ENCODE assay signal across 8 mouse cellular contexts in genomic region chr5:52783251-52783620, GRCm38 (mm10). TPM values are rescaled to one million over a fixed set of nuclear protein-coding genes. Genes with fewer than 3 reads are reported as not detected.
DNase-seq lines count a peak whose midpoint lies in the region; ATAC-seq and TF ChIP-seq lines count a peak whose summit lies in the region.

No protein-coding gene starts in this region.

- intact Hi-C loops in gastrocnemius, postnatal 36 days (cut with DNase I) = no loop called here
- intact Hi-C loops in left cerebral cortex, postnatal 4 days (cut with DNase I) = no loop called here

- H3K36me3 ChIP-seq in embryonic facial prominence, embryonic 12.5 days = 0 out of 2 replicates have a peak, but pooled peaks cover 5% of the 10 kb centered on the region
- H3K36me3 ChIP-seq in intestine, embryonic 16.5 days (ENCODE audit: control insufficient read depth, insufficient read depth, low read length) = no peaks in the 10 kb centered on the region
- H3K36me3 ChIP-seq in neural tube, embryonic 13.5 days = peaks cover 17% of the 10 kb centered on the region; the same call in 1 of the 2 replicates

- TF ChIP-seq POLR2A in lung, adult 2 months (IDR thresholded peaks at IDR 0.05; ENCODE audit: borderline replicate concordance, extremely low read depth, low read depth, low read length) = no peak

- H3K4me2 ChIP-seq in embryonic facial prominence, embryonic 12.5 days (replicated peaks) = peak overlapping the region; percentile 44
- peak overlapping the region; percentile 61 for H3K4me2 ChIP-seq in intestine, embryonic 16.5 days (ENCODE audit: low read depth, low read length)
- peak overlapping the region; percentile 69 for H3K4me2 ChIP-seq in neural tube, embryonic 13.5 days

- DNase-seq in lung, adult 2 months = no peak
- DNase-seq in lung, postnatal 36 days = no peak
- no peak for DNase-seq in gastrocnemius, postnatal 36 days
- no peak for DNase-seq in thymus, postnatal 10 days (ENCODE audit: low spot score in 2 of 2)
- no peak for DNase-seq in left cerebral cortex, postnatal 4 days

- no peaks in the 10 kb centered on the region for H3K27me3 ChIP-seq in embryonic facial prominence, embryonic 12.5 days
- no peaks in the 10 kb centered on the region for H3K27me3 ChIP-seq in intestine, embryonic 16.5 days (replicated peaks; ENCODE audit: control insufficient read depth, insufficient read depth, low read length)
- H3K27me3 ChIP-seq in neural tube, embryonic 13.5 days = no peaks in the 10 kb centered on the region

- no peaks in the 10 kb centered on the region for H3K9me3 ChIP-seq in embryonic facial prominence, embryonic 12.5 days
- no peaks in the 10 kb centered on the region for H3K9me3 ChIP-seq in intestine, embryonic 16.5 days (ENCODE audit: control insufficient read depth, low read length)
- H3K9me3 ChIP-seq in neural tube, embryonic 13.5 days = no peaks in the 10 kb centered on the region

- under 1% methylated on average over 9 of the region's 9 CpGs for WGBS in lung, adult 2 months
- whole genome bisulfite sequencing in embryonic facial prominence, embryonic 12.5 days = 0% methylated on average over 9 of the region's 9 CpGs
- 0% methylated on average over 9 of the region's 9 CpGs for WGBS in intestine, embryonic 16.5 days
- under 1% methylated on average over 9 of the region's 9 CpGs for WGBS in neural tube, embryonic 13.5 days

- peak overlapping the region; percentile 83 for H3K27ac ChIP-seq in embryonic facial prominence, embryonic 12.5 days
- H3K27ac ChIP-seq in intestine, embryonic 16.5 days (ENCODE audit: low read length) = peak overlapping the region; percentile 66; the same call in 1 of the 2 replicates
- H3K27ac ChIP-seq in neural tube, embryonic 13.5 days (replicated peaks) = peak overlapping the region; percentile 92

- TF ChIP-seq CTCF in lung, adult 2 months (IDR thresholded peaks at IDR 0.05; ENCODE audit: insufficient read depth, low read length) = no peak

- peak overlapping the region; percentile 97 for H3K4me3 ChIP-seq in lung, adult 2 months (replicated peaks; ENCODE audit: extremely low read depth, low read depth, low read length)
- peak overlapping the region; percentile 82 for H3K4me3 ChIP-seq in embryonic facial prominence, embryonic 12.5 days
- H3K4me3 ChIP-seq in intestine, embryonic 16.5 days (ENCODE audit: low read length) = peak overlapping the region; percentile 77
- H3K4me3 ChIP-seq in neural tube, embryonic 13.5 days = peak overlapping the region; percentile 87

- peak overlapping the region; percentile 69 for H3K9ac ChIP-seq in embryonic facial prominence, embryonic 12.5 days
- peak overlapping the region; percentile 85 for H3K9ac ChIP-seq in intestine, embryonic 16.5 days (ENCODE audit: low read depth, low read length)
- peak overlapping the region; percentile 87 for H3K9ac ChIP-seq in neural tube, embryonic 13.5 days

- ATAC-seq in embryonic facial prominence, embryonic 12.5 days (ENCODE audit: insufficient number of reproducible peaks, insufficient read depth, low FRiP score, low TSS enrichment) = peak; percentile 67; the same call in 1 of the 2 replicates
- ATAC-seq in intestine, embryonic 16.5 days = no peak; the same call in 1 of the 2 replicates
- peak; percentile 87 for ATAC-seq in neural tube, embryonic 13.5 days (ENCODE audit: low read depth)

- no peaks in the 10 kb centered on the region for H3K4me1 ChIP-seq in lung, adult 2 months (ENCODE audit: control insufficient read depth, insufficient read depth, low read length)
- no peaks in the 10 kb centered on the region for H3K4me1 ChIP-seq in embryonic facial prominence, embryonic 12.5 days
- no peaks in the 10 kb centered on the region for H3K4me1 ChIP-seq in intestine, embryonic 16.5 days (ENCODE audit: control insufficient read depth, insufficient read depth, low read length)
- no peaks in the 10 kb centered on the region; the same call in 1 of the 2 replicates for H3K4me1 ChIP-seq in neural tube, embryonic 13.5 days (replicated peaks)

RNA-seq across cellular contexts. Expression of gene Zcchc4, which starts 8.0 kb away (rescaled TPM):
- polyA plus RNA-seq in lung, adult 2 months (2012; rRNA removed) = 4.8 and 7.2 TPM in 2 replicates
- 21.1 and 22.3 TPM in 2 replicates for polyA plus RNA-seq in embryonic facial prominence, embryonic 12.5 days (2016; fragmentation: Nextera tagmentation; extraction: Ambion mirVana)
- 10.8 and 11.6 TPM in 2 replicates for polyA plus RNA-seq in intestine, embryonic 16.5 days (2015; fragmentation: Nextera tagmentation; extraction: Ambion mirVana)
- 10.9 and 11.4 TPM in 2 replicates for polyA plus RNA-seq in neural tube, embryonic 13.5 days (2015; fragmentation: Nextera tagmentation; extraction: Ambion mirVana)
- 1 to 10 TPM; 3.6 to 5.0 TPM for total RNA-seq in gastrocnemius, postnatal 36 days (2021)
- 10 to 100 TPM; 11.0 to 11.6 TPM for total RNA-seq in left cerebral cortex, postnatal 4 days (2021)

RNA-seq across cellular contexts. Expression of gene Pi4k2b, which starts 41.9 kb away (rescaled TPM):
- polyA plus RNA-seq in lung, adult 2 months (2012; rRNA removed) = 72.4 and 115 TPM in 2 replicates
- polyA plus RNA-seq in embryonic facial prominence, embryonic 12.5 days (2016; fragmentation: Nextera tagmentation; extraction: Ambion mirVana) = 21.0 and 25.0 TPM in 2 replicates
- polyA plus RNA-seq in intestine, embryonic 16.5 days (2015; fragmentation: Nextera tagmentation; extraction: Ambion mirVana) = 15.5 and 20.2 TPM in 2 replicates
- polyA plus RNA-seq in neural tube, embryonic 13.5 days (2015; fragmentation: Nextera tagmentation; extraction: Ambion mirVana) = 7.5 and 7.8 TPM in 2 replicates
- total RNA-seq in gastrocnemius, postnatal 36 days (2021) = 1 to 10 TPM; 1.3 to 1.4 TPM
- 1 to 10 TPM; 4.9 to 6.7 TPM for total RNA-seq in left cerebral cortex, postnatal 4 days (2021)

RNA-seq across cellular contexts. Expression of gene Anapc4, which starts 50.6 kb away (rescaled TPM):
- 13.7 and 29.9 TPM in 2 replicates for polyA plus RNA-seq in lung, adult 2 months (2012; rRNA removed)
- 127 and 128 TPM in 2 replicates for polyA plus RNA-seq in embryonic facial prominence, embryonic 12.5 days (2016; fragmentation: Nextera tagmentation; extraction: Ambion mirVana)
- polyA plus RNA-seq in intestine, embryonic 16.5 days (2015; fragmentation: Nextera tagmentation; extraction: Ambion mirVana) = 69.6 and 76.3 TPM in 2 replicates
- polyA plus RNA-seq in neural tube, embryonic 13.5 days (2015; fragmentation: Nextera tagmentation; extraction: Ambion mirVana) = 112 and 128 TPM in 2 replicates
- total RNA-seq in gastrocnemius, postnatal 36 days (2021) = 10 to 100 TPM; 32.2 to 37.6 TPM
- 100 to 1,000 TPM in 1 of 2 experiments, 10 to 100 TPM in 1; 91.9 to 109 TPM for total RNA-seq in left cerebral cortex, postnatal 4 days (2021)
